Mouse (Mus musculus): ENCODE measurements around the gene Dennd5a.

Gene Dennd5a

GRCm38 (mm10) chr7:109879158-109879557, 81.1 kb downstream of the Dennd5a start:
- no peak for DNase-seq

GRCm38 (mm10) chr7:109876085-109876484, 84.2 kb downstream of the Dennd5a start:
- DNase-seq = no peak

- no peak for DNase-seq
These were observed 84.7 kb downstream of the Dennd5a start for GRCm38 (mm10) chr7:109875598-109875997.

- no peak for DNase-seq
These were observed 85.2 kb downstream of the Dennd5a start for GRCm38 (mm10) chr7:109875033-109875432.

GRCm38 (mm10) chr7:109873170-109873569, 87.1 kb downstream of the Dennd5a start:
- DNase-seq = no peak

GRCm38 (mm10) chr7:109871232-109871631, 89.0 kb downstream of the Dennd5a start:
- no peak for DNase-seq

GRCm38 (mm10) chr7:109868498-109868897, 91.8 kb downstream of the Dennd5a start:
- DNase-seq = no peak

GRCm38 (mm10) chr7:109866643-109867042, 93.6 kb downstream of the Dennd5a start:
- DNase-seq = no peak

- DNase-seq = no peak
These were observed 94.7 kb downstream of the Dennd5a start, which contains the start of gene Scube2 for GRCm38 (mm10) chr7:109865370-109866229. Gene Scube2, minus strand, starts transcription at chr7:109865679.

GRCm38 (mm10) chr7:109863561-109863960, 96.7 kb downstream of the Dennd5a start:
- DNase-seq = no peak

- no peak for DNase-seq
These were observed 100.1 kb downstream of the Dennd5a start for GRCm38 (mm10) chr7:109860162-109860561.

GRCm38 (mm10) chr7:109859354-109859753, 100.9 kb downstream of the Dennd5a start:
- DNase-seq = no peak

GRCm38 (mm10) chr7:109852752-109853212, 107.5 kb downstream of the Dennd5a start:
- no peak for DNase-seq

GRCm38 (mm10) chr7:109852017-109852416, 108.3 kb downstream of the Dennd5a start:
- DNase-seq = no peak

GRCm38 (mm10) chr7:109850531-109850930, 109.7 kb downstream of the Dennd5a start:
- no peak for DNase-seq

- no peak for DNase-seq
These were observed 110.4 kb downstream of the Dennd5a start for GRCm38 (mm10) chr7:109849750-109850434.

GRCm38 (mm10) chr7:109848867-109849733, 111.2 kb downstream of the Dennd5a start:
- DNase-seq = no peak

GRCm38 (mm10) chr7:109844100-109844499, 116.2 kb downstream of the Dennd5a start:
- DNase-seq = no peak
